Mouse (Mus musculus): Measurements from ENCODE around the gene Psen2.

DNA sequence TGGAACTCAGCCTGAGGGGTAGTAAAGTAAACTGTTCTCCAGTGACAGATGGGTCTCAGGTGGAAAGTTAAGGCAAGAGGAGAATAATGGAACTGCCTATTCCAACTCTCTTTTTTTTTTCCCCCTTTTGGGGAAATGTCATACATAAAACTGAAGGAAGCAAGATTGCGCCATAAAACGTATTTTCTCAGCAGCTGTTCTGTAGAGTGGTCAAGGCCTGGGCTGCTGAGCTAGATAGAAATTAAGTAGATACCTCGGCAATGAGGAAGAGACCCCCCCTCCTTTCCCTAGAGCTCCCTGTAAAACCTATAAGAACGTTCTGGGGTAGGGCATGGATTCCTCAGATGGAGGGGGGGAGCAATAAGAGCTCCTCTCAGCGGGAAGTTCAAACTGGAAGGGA, 26.6 kb upstream of the Psen2 start:
- no peak for TF ChIP-seq EP300 (IDR thresholded peaks at IDR 0.05; ENCODE audit: insufficient read depth, low read depth, low read length)
- TF ChIP-seq CTCF (IDR thresholded peaks at IDR 0.05): no peak

Data from heart, adult 2 months (tissue).